Mouse (Mus musculus) liver, postnatal 0 days (tissue): Measurements from ENCODE around the gene Tbc1d5.

ENCODE experiments used
- CTCF ChIP-seq: sonication (generic); IDR thresholded peaks from 2 replicates; pipeline ENCODE4 v1.5.1; 2016; ENCODE audit warnings: antibody characterized with exemption, low read depth
- EP300 ChIP-seq: IDR thresholded peaks from 2 replicates; pipeline ENCODE4 v1.6.1; 2016; ENCODE audit warnings: antibody characterized with exemption, low read depth, mild to moderate bottlenecking

DNA sequence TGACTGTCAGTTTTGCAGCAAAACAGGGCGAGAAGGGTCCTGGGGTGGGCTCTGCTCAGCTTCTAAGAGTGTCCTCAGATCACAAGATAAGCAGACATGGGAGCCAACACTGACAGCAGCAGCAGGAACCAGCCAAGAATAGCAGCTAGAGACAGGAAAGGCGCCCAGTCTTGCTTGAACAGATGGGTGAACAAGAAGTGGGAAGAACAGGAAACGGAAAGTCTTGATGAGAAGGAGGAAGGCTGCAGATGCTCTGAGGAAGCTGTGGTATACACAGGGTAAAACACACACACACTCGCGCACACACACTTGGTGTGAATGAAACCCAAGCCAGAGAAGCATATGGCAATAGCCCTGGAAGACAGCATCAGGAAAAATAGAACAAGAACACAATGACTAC is 415.7 kb downstream of the Tbc1d5 start:
- TF ChIP-seq EP300 = no peak
- no peak for TF ChIP-seq CTCF
